15 mouse cellular contexts compared by ENCODE assay signal in genomic region chr7:95926119-95927039, GRCm38 (mm10).
DNase-seq lines count a peak whose midpoint lies in the region; ATAC-seq and TF ChIP-seq lines count a peak whose summit lies in the region.
"Had no signal": no experiment of that assay in that cellular context is flagged by ENCODE, and none has a peak within 500 bp of the region (broad histone marks: within the 10 kb centered on the region; RNA-seq: fewer than 3 reads in every experiment).

No protein-coding gene starts in this region.

- no peaks in the 10 kb centered on the region for H3K9me3 ChIP-seq in forebrain, postnatal 0 days (ENCODE audit: low read length)
- no peaks in the 10 kb centered on the region for H3K9me3 ChIP-seq in forebrain, embryonic 14.5 days (replicated peaks; ENCODE audit: control insufficient read depth, low read length)
- H3K9me3 ChIP-seq: liver, embryonic 12.5 days had no signal

- no peak for TF ChIP-seq POLR2A in heart, adult 2 months (IDR thresholded peaks at IDR 0.05; ENCODE audit: insufficient read depth, low read depth, low read length)

- ATAC-seq in forebrain, postnatal 0 days: peak; percentile 79
- no peak for ATAC-seq in forebrain, embryonic 14.5 days
- ATAC-seq: liver, embryonic 12.5 days had no signal

- DNase-seq in forebrain, postnatal 0 days: peak; percentile 11
- DNase-seq in forebrain, embryonic 14.5 days (ENCODE audit: low spot score): no peak
- peak; percentile 4 for DNase-seq in right cerebral cortex, adult 18-20 months
- DNase-seq in right cerebral cortex, postnatal 4 days: no peak
- peak; percentile 10 for DNase-seq in mesoderm, embryonic 11.5 days (ENCODE audit: low read depth, low spot score)
- peak; percentile 18 for DNase-seq in retina, embryonic 14.5 days (ENCODE audit: low spot score)
- no peak for DNase-seq in spleen, adult 12 weeks (ENCODE audit: low spot score)
- no peak for DNase-seq in heart, adult 2 months
- DNase-seq: adrenal gland, postnatal 14 days; gastrocnemius, adult 2 months; heart, postnatal 14 days; kidney, adult 18-20 months; right cerebral cortex, postnatal 25 days; thymus, adult 18-20 months had no signal

- TF ChIP-seq CTCF in forebrain, postnatal 0 days (IDR thresholded peaks at IDR 0.05; ENCODE audit: low read depth): no peak
- TF ChIP-seq CTCF in heart, adult 2 months (IDR thresholded peaks at IDR 0.05): no peak

- H3K79me2 ChIP-seq in heart, adult 2 months (replicated peaks; ENCODE audit: control insufficient read depth, insufficient read depth, low read length): no peaks in the 10 kb centered on the region

- H3K4me3 ChIP-seq in forebrain, postnatal 0 days (ENCODE audit: low read depth, low read length): no peak overlapping the region
- no peak overlapping the region for H3K4me3 ChIP-seq in forebrain, embryonic 14.5 days (ENCODE audit: low read depth, low read length)
- no peak overlapping the region for H3K4me3 ChIP-seq in heart, adult 2 months
- H3K4me3 ChIP-seq: gastrocnemius, adult 2 months; liver, embryonic 12.5 days had no signal

- intact Hi-C loops in heart, adult 2 months (cut with DNase I): no loop called here

- no peaks in the 10 kb centered on the region for H3K36me3 ChIP-seq in forebrain, postnatal 0 days (ENCODE audit: insufficient read depth)
- no peaks in the 10 kb centered on the region for H3K36me3 ChIP-seq in forebrain, embryonic 14.5 days (ENCODE audit: control insufficient read depth, insufficient read depth, low read length)
- no peaks in the 10 kb centered on the region for H3K36me3 ChIP-seq in heart, adult 2 months (ENCODE audit: control insufficient read depth, insufficient read depth, low read length)
- H3K36me3 ChIP-seq: liver, embryonic 12.5 days had no signal

- WGBS in forebrain, postnatal 0 days: 55% methylated on average over 6 of the region's 6 CpGs
- 67% methylated on average over 6 of the region's 6 CpGs for WGBS in forebrain, embryonic 14.5 days
- WGBS in heart, adult 2 months: 68% methylated on average over 6 of the region's 6 CpGs

- H3K9ac ChIP-seq in forebrain, postnatal 0 days: no peak overlapping the region
- no peak overlapping the region for H3K9ac ChIP-seq in forebrain, embryonic 14.5 days (ENCODE audit: low read length)
- no peak overlapping the region for H3K9ac ChIP-seq in heart, adult 2 months (ENCODE audit: low read depth, low read length)
- H3K9ac ChIP-seq: liver, embryonic 12.5 days had no signal

- no peaks in the 10 kb centered on the region for H3K27me3 ChIP-seq in forebrain, postnatal 0 days (ENCODE audit: insufficient read depth, low read length)
- no peaks in the 10 kb centered on the region for H3K27me3 ChIP-seq in forebrain, embryonic 14.5 days (replicated peaks; ENCODE audit: control insufficient read depth, insufficient read depth, low read length)
- no peaks in the 10 kb centered on the region for H3K27me3 ChIP-seq in heart, adult 2 months (ENCODE audit: control insufficient read depth, insufficient read depth, low read length)
- H3K27me3 ChIP-seq: liver, embryonic 12.5 days had no signal

- H3K27ac ChIP-seq in forebrain, postnatal 0 days (ENCODE audit: low read depth, low read length): no peak overlapping the region
- H3K27ac ChIP-seq in forebrain, embryonic 14.5 days (ENCODE audit: low read depth, low read length): no peak overlapping the region
- no peak overlapping the region for H3K27ac ChIP-seq in heart, adult 2 months
- H3K27ac ChIP-seq: gastrocnemius, adult 2 months; liver, embryonic 12.5 days had no signal

- H3K4me2 ChIP-seq in forebrain, postnatal 0 days (ENCODE audit: low read depth): no peak overlapping the region
- H3K4me2 ChIP-seq in forebrain, embryonic 14.5 days (ENCODE audit: low read length): no peak overlapping the region
- H3K4me2 ChIP-seq: liver, embryonic 12.5 days had no signal

- TF ChIP-seq EP300 in heart, adult 2 months (IDR thresholded peaks at IDR 0.05; ENCODE audit: insufficient read depth, low read depth, low read length): no peak

- H3K4me1 ChIP-seq in forebrain, postnatal 0 days (ENCODE audit: insufficient read depth): no peaks in the 10 kb centered on the region
- no peaks in the 10 kb centered on the region for H3K4me1 ChIP-seq in forebrain, embryonic 14.5 days (ENCODE audit: control insufficient read depth, insufficient read depth, low read length)
- H3K4me1 ChIP-seq in heart, adult 2 months (ENCODE audit: control insufficient read depth, insufficient read depth, low read length): no peaks in the 10 kb centered on the region
- H3K4me1 ChIP-seq: liver, embryonic 12.5 days had no signal

Comparison
In these comparisons a context has a peak if more than half of its experiments do, and no peak if none do; other contexts are left out.
1. DNase-seq: peak in forebrain, postnatal 0 days (single experiment), right cerebral cortex, adult 18-20 months (single experiment), mesoderm, embryonic 11.5 days (single experiment) and retina, embryonic 14.5 days (single experiment); none in forebrain, embryonic 14.5 days (single experiment), right cerebral cortex, postnatal 4 days (single experiment), spleen, adult 12 weeks (single experiment) and heart, adult 2 months (0 of 2).